Mouse (Mus musculus) thymus, adult 2 months (tissue): ENCODE data around the gene Ncbp1.

Experiments
- CTCF ChIP-seq: fragments of 200-500 bp; IDR thresholded peaks from 2 replicates; pipeline ENCODE4 v1.5.1; 2012; ENCODE audit warnings: mild to moderate bottlenecking, control low read depth, low read length, moderate library complexity, borderline replicate concordance; ENCODE audit not compliant: control insufficient read depth, poor library complexity, insufficient read depth; ENCODE audit errors: extremely low read depth
- POLR2A ChIP-seq: fragments of 200-500 bp; IDR thresholded peaks from 2 replicates; pipeline ENCODE4 v1.6.1; 2012; ENCODE audit warnings: mild to moderate bottlenecking, low read length, control low read depth, moderate library complexity; ENCODE audit not compliant: control insufficient read depth, poor library complexity, insufficient read depth; ENCODE audit errors: extremely low read depth

DNA sequence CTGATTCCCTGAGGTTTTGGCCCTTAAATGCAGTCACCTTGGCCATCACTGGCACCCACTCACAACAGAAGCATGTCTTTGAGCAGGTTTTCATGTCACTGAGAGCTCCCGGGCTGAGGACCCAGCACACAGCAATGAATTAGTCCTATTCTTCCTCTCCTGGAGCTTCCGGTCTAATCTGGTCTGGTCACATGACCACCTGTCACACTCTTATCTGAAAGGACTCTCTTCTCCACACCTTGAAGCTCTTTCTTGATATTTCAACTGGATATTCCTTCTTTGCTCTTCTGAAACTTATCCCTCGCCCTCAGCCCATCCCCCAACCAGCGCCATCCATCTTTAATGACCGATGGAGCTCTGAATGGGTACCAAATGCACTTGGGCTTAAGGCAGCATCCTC, 59.7 kb downstream of the Ncbp1 start:
- TF ChIP-seq POLR2A (no peak), CTCF (no peak)
